Mouse (Mus musculus): Measurements from ENCODE around the gene Gm11214.

The Gm11214 gene

DNA sequence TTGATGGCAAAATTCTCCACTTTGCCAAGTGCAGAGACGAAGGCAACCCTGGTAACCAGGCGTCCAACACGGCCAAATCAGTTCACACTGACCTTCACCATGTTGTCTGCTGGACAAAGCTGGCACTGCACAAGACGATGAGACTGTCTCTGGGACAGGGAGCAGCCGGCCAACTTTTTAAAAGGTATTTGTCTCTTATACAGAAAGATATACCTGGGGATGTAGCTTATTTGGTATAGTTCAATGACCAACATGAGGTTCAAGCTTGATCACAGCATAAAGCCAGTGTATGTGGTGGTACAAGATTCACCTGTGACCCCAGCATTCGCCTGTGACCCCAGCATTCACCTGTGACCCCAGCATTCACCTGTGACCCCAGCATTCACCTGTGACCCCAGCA is at the start of gene Gm11214:
Gm11214 (minus strand) TSS at position 101 of the 400 bp plus-strand sequence.
- DNase-seq (ENCODE audit: low read depth) = no peak

DNA sequence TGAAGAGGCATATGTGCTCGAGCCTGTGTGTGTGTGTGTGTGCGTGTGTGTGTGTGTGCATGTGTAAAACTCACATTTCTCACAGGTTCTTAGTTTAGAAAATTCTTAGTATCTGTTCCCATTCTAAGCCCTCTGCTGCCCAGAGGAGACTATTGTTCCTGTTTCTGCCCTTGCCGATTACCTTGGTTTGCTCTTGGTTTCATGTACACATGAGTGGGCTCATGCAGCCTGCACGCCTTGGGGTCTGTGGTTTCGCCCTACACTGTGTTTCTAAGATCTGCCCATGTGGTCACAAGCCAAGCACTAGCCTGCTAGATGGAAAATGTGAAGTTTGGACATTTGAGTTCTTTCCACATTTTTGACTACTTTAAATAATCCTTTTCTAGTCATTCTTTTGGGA is 48.7 kb upstream of the Gm11214 start:
- no peak for DNase-seq (ENCODE audit: low read depth)

DNA sequence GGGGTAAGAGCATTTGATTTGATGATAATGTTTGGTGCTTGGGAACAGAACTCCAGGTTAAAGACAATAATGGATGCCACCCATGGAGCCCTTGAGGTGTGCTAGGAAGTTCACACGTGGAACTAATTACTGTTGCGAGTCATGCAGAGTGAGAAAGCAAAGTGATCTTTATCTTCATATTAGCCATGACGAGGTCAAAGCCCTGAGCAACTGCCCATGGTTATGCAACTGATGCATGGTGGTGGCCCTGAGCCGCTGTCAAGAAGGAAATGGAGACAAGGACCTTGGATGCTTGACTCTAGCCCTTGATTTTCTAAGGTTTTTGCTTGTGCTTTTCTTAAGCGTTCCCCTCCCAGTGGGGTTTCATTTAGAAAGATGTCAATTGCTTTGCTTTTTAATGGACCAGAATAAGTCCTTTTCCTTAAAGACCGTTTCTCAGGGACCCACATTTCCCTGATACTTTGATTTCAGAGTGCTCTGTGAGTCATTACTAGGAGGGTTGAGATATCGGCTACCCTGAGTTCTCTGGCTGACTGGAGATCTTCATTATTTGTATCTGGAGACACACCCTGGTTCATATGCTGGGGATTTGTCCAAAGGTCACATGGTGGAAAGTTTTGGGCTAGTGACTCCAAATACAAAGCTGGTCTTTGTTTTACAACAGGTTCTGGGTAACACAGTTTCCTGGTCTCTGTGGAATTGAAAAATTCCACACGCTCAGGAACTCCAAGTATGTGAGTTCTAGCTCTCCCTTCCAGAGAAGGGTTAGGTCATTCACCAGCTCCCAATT is 47.4 kb upstream of the Gm11214 start:
- no peak for DNase-seq (ENCODE audit: low read depth)

DNA sequence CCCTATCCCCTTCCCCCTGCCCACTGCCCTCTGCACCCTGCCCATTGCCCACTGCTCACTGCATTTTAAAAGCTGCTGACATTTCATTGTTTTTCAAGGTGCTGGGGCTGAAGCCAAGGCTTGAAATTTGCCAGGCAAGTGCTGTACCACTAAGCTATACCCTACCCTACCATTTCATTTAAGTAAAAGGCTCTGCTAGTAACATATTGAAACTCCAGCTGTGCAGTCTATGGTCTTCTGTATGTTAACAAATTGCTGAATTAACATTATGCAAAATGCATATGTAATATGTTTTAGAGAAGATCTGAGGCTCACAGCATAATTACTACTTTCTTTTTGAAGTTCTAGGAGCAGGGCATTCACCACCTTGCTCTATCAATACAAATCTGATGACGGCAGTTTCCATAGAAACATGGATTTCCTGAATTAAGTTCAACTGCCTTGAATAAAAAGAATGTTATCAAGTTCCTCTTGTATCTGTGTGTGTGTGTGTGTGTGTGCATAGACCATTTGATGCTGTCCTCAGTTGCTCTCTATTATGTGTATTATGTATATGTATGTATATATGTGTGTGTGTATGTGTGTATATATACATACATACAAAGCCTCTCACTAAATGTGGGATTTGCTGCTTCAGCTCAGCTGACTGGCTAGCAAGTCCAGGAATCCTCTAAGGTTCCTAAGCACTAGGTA is 43.2 kb upstream of the Gm11214 start:
- no peak for DNase-seq (ENCODE audit: low read depth)

DNA sequence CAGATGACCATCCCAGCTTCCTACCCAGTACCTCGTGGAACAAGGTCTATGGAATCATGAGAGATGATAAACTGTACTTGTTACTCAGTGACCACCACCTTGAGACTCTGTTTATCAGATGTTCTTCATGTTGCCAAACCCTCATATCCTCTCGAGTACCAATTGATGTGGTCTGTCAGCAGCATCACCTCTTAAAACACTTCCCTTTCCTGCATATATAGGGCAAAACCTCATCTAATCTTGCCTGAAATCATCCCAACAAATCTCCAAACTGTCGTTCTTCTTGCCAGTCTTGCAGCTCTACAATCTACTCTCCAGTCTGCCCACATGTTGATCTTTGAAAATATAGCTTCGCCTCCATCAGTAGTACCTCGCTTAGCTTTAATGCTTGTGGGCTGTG is 41.1 kb upstream of the Gm11214 start:
- no peak for DNase-seq (ENCODE audit: low read depth)

DNA sequence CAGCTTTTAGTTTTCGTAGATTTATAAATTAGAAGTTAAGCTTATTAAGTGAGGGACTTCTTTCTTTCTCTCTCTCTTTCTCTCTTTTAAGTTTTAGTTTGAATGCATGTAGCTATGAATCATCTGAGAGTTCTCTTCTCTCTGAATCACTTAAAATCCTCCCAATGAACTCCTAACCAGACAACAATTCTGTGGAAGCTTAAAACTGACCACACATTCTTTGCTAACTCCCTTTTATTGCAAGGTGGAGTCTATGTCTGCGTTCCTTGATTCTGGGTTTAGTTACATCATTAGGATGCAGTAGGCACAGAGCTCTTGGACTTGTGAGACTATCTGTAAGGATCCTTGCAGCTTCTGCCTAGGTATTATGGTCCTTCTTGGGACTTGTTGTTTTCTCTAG is 40.5 kb upstream of the Gm11214 start:
- no peak for DNase-seq (ENCODE audit: low read depth)

DNA sequence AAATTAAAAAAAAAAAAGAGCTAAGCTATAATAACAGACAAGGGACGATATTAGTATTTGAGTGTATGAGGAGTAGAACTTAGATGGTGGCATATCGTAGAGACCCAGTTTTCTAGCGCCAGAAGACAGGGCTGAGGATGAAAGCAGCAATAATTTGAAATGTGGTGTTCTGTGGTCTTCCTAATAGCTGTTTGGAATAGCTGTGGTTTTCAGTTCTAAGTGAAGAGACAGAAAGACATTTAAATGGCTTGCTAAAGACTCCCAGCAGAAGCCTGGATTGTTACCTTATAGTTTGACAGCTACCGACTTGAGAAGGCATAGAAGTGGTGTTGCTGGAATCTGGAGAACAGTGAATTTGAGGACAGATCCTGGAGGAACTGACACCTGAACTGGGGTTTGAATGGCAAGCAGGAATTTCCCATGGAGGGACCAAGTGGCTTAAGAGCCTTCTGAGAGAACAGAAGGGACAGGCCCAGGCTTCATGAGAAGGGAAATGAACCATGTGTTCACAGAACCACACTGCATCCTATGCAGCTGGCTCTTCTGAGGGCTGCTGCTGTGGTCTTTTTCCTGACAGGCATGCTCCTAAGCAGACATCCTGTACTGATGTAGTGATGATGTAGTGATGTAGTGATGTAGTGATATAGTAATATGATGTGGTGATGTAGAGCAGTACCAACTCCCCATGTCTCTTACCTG is 39.0 kb upstream of the Gm11214 start:
- no peak for DNase-seq (ENCODE audit: low read depth)

DNA sequence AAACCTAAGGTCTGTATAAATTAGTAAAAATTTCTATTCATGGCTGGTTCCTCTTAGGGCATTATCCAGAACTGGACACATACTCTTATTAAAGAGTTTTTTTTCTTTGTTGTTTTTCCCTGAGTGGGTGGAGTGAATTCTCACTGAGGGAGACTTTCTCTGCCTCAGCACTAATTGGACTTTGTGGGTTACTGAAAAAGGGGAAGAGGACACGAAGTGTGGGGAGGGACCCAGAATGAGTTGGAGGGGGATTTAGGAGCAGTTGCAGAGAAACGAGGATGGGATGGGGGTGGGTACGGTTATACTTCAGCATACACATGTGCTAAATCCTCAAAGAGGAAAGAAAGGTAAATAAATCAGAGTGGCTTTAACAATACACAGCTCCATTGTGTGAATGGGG is 36.6 kb upstream of the Gm11214 start:
- DNase-seq (ENCODE audit: low read depth) = no peak

DNA sequence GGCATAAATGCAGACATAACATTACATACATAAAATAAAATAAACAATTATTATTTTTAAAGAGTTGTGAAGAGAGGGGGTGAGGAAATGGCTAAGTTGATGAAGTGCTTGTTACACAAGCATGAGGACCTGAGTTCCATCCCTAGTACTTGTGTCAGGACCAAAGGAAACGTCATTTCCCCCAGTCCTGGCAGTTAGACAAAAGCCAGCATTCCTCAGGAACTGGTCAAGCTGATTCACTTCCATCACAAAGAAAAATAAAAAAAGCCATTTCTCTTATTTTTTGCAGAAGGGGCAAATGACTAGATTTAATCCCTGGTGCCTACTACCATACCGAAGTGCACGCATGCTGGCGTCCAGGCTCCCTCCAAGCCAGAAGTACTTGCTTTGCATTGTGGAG is 33.7 kb upstream of the Gm11214 start:
- DNase-seq (ENCODE audit: low read depth) = no peak

DNA sequence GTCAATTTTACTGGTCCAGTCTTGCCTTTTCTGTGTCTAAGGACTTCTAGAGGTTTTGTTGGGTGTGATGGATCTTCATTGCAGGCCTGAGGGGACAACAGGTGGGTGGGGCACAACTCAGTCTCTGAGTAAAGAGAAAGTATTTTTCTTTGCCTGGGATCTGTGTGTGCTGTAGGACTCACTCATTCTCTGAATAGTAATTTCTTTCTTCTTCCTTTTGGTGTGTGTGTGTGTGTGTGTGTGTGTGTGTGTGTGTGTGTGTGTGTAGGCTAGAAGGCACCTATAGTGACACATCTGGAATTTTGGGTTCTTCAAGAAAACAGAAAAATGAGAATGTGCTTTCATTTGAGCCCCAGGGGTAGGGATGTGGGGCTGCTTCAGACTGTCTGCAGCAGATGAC is 29.2 kb upstream of the Gm11214 start:
- DNase-seq (ENCODE audit: low read depth) = no peak

DNA sequence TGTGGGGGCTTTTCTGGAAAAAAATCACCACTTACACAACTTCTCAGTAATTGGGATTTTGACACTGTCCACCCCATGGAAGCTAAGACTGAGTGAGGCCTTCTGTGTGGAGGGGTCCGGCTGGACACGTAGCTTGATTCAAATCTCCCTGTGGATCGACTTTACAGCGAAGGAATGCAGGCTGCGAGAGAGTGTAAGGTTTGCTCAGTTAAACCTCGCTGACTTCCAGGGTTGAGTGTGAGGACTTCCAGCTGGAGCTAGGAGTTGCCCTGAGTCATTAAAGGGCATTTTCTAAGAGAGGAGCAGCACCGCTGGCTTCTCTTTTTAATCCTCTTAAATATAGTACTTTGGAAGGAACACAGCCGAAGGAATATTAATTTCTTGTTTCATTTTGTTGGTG is 24.2 kb upstream of the Gm11214 start:
- DNase-seq (ENCODE audit: low read depth) = no peak

DNA sequence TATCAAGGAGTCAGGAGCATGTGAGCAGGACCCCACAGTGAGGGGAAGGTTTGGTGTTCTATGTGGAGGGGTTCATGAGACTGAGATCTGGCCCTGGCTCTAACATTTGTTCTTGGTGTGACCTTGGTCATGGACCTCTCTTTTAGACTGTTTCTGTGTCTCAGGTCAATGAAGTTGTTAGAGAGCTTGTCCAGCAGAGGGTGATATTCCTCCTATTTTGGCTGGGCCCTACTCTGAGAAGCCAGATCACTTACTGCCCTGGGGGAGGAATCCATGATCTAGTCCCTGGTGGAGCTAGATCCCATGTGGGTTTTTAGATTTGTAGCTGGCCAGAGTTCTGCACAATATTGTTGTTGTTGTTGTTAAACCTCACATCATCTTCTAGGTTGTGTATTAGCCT is 23.0 kb upstream of the Gm11214 start:
- no peak for DNase-seq (ENCODE audit: low read depth)

DNA sequence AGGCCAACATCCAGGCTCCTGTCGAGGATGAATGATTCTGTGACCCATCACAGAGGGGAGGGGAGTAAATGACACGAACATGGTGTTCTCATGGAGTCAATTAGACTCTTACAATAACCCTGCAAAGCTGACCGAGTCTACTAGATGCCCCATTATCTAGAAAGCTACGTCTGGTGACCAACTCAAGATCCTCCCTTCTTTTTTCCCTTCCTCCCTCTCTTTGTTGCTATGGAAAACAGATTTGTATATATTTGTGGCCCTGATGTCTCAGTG is 22.0 kb upstream of the Gm11214 start:
- no peak for DNase-seq (ENCODE audit: low read depth)

DNA sequence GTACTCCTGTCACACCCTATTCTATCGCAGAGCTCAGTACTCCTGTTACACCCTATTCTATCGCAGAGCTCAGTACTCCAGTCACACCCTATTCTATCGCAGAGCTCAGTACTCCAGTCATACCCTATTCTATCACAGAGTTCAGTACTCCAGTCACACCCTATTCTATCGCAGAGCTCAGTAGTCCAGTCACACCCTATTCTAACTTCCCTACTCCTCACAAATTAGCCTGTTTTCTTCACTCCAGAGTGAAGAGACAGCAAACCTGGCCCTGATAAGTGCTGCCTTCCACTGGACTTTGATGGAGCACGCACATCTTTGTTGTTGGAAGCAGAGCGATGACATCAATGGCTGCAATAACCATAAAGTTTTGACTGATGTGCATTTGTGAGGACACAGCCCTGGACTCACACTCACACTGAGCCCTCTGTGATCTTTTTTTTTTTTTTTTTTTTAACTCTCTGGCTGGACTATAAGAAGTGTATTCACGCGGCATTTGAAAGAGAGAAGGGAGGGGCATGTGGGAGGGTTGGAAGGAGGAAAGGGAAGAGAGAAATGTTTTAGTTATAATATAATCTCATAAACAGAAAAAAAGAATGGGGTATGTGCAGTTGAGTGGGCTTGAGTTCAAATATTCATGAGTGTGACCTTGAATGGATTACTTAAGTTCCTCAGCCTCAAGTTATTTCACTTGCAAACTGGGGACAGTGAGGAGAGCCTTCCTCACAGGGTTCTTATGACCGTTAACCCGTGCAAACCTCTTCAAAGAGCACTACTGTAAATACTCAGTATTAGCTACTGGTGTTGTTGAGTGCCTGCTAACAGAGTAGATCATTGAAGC is 21.5 kb upstream of the Gm11214 start:
- no peak for DNase-seq (ENCODE audit: low read depth)

DNA sequence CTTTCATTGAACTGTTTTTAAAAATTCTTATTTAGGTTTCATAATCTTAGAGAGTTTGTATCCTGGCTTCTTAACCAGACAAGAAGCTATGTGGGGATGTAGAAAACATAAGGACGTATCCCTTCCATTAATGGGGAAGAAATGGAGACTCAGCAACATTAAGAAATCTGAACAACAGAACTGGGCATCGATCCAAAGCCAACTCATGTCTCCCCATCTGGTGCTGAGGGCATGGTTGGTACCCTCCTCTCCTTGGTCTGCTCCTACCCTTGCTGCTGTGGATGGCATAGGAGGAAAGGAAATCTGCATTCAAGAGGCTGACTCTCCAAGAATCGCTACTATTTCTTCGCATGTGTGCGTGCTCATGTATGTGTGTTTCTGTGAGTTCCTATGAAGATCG is 20.5 kb upstream of the Gm11214 start:
- no peak for DNase-seq (ENCODE audit: low read depth)

DNA sequence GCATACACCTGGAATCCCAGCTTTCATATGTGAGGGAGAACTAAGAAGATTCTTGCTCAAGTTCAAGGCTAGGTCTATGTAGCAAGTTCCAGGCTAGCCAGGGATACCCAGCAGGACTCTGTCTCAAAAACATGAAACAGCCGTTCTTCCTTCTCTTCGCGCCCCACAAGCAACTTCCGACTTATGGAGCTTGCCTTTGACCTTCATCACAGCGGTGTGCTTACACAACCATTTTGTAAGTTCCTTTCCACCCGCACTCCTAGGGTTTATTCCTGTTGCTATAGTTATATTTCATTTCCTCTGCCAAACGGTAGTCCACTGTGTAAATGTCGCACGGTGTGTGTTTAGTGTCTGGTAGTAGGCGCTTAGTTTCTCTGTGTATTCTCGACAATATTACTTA is 19.9 kb upstream of the Gm11214 start:
- DNase-seq (ENCODE audit: low read depth) = no peak

DNA sequence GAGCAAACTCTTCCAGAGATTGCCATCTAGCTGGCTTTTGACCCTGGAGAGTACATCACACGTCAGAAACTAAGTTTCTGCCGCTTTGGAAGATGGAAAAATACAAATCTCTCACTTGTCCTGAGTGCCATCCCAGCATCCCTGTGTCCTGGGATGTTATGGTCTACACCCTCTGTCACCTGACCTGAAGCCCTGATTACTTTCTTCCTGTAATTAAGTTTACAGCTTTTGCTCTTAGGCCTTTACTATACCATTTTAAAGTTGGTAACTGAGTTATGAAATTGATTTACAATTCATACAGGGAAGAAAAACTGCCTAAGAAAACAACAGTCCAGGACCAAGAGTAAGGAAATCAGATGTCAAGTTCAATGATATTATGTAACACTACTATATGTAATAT is 19.3 kb upstream of the Gm11214 start:
- DNase-seq (ENCODE audit: low read depth) = no peak

DNA sequence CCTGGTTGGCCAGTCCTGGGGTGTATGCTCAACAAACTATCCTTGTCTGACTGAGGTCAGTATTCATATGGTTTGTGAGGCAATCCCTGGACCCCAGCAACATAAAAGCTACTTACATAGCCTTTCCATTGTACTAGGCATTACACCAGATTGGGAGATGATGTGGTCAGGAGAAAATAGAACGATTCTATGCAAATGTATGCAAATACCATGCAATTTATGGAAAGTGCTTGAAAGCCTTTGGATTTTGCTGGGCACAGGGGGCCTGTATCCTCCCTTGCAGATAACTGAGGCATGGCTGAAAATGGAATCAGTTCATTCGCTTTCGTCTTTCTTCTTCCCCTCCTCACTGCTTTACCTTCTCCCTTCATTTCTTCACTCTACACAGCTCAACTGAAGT is 18.4 kb upstream of the Gm11214 start:
- DNase-seq (ENCODE audit: low read depth) = no peak

DNA sequence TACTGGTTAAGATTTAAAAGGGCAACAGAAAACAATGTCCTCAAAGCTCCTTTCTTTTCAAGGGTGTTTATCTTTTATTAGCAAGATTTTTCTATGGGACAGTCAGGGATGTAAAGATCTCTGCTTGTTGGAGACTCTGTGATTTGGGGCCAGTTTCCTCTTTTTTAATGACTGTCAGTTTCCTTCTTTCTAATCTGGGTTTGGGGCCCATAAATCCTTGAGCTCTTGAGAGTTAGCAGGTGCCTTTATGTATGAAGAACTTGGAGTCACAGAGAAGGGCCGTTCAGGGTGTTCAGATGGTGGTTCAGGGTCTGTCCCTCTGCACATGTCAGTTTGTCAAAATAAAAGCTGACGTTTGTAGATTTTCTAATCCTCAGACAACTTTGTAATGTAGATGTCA is 11.9 kb upstream of the Gm11214 start:
- no peak for DNase-seq (ENCODE audit: low read depth)

DNA sequence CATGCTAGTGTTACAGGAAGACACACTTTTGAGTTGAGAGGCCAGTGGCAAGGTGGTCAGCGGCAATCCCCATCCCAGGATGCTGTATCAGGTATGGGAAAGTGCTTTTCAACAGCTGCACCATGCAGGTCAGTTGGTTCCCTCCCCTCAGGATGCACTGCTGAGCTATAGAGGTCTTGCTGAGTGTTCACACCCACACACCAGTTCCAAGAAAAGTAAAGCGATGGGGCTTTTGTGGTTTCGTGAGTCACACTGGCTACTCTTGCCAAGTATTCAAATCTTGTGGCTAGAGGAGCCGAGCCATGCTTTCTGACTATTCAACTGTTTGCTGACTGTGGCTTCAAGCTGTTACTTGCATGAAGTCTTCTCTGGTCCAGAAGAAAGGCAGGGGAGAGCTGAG is 5.1 kb upstream of the Gm11214 start:
- no peak for DNase-seq (ENCODE audit: low read depth)

DNA sequence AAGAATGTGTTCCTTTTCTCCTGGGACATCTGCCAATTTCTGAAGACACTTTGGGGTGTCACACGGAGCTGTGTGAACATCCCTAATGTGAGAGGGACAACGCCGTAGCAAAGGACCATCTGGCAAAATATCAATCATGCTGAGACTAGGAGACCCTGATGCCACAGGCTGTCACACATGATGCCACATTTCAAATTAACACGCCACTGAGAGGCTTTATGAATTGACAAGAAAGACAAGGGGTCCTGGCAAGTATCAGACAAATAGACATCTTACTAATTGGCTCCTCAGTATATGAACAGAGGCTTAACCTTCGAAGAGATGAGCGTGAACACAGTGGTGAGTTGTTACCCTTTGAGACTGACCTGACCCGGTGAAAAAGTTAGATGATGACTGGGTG is 2.6 kb upstream of the Gm11214 start:
- DNase-seq (ENCODE audit: low read depth) = no peak

DNA sequence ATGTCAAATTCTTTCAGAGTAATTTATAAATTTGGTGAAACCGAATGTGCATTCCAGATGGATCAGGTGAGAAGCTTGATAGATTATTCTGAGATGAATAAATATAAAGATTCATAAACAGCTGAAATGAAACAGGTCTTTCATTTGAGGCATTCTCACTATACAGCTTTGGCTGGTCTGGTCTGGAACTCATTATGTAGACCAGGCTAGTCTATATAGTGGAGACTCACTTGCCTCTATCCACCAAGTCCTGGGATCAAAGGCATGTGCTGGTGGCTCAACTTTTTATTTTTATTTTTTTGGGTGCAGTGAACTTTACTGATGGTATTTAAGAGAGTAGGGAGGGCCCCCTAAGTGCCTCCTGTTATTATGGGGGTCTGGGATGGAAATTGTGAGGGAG is 1.3 kb downstream of the Gm11214 start:
- DNase-seq (ENCODE audit: low read depth) = no peak

DNA sequence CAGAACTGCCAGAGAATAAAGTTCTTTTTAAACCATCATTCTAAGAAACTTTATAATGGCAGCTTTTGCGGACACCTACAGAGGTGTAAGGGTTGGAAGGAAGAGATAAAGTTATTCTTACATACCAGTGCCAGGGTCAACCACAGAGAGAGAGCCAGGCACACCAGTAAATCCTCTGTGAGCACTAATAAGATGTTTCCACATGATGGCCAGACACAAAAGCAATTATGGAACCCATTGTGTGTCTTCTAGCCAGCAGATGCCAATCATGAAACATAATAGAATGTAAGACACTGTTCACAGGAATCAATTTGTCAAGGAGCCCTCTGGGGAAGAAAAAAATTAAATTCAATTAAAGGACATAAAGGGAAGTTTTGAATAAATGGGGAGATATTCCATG is 1.8 kb downstream of the Gm11214 start:
- no peak for DNase-seq (ENCODE audit: low read depth)
